Mouse (Mus musculus): ENCODE measurements around the gene Miga1.
A peak's percentile ranks its signal among the peaks of the same experiment; 100 is the strongest.

Gene Miga1

GRCm38 (mm10) chr3:152352289-152352688 lies 12.1 kb upstream of the Miga1 start:
- TF ChIP-seq CTCF (conservative IDR thresholded peaks at IDR 0.05; ENCODE audit: low read length) (no peak), NANOG (IDR thresholded peaks at IDR 0.05; ENCODE audit: borderline replicate concordance, low read length) (no peak), POU5F1 (IDR thresholded peaks at IDR 0.05; ENCODE audit: borderline replicate concordance, low read length) (no peak)
- H3K36me3 ChIP-seq (ENCODE audit: insufficient read depth, low read length): peaks cover 7% of the 10 kb centered on the region; the same call in 1 of the 2 replicates
- no peaks in the 10 kb centered on the region for H3K27me3 ChIP-seq (ENCODE audit: insufficient read depth, low read length)
- no peak overlapping the region for H3K4me3 ChIP-seq (replicated peaks; ENCODE audit: low read length)
- H3K9me3 ChIP-seq (ENCODE audit: low read length): no peaks in the 10 kb centered on the region
- H3K4me1 ChIP-seq (replicated peaks; ENCODE audit: low read depth, low read length): peaks cover 49% of the 10 kb centered on the region

- peaks cover 7% of the 10 kb centered on the region; the same call in 1 of the 2 replicates for H3K36me3 ChIP-seq (ENCODE audit: insufficient read depth, low read length)
- no peak overlapping the region for H3K4me3 ChIP-seq (replicated peaks; ENCODE audit: low read length)
- TF ChIP-seq NANOG (IDR thresholded peaks at IDR 0.05; ENCODE audit: borderline replicate concordance, low read length): no peak
- TF ChIP-seq CTCF (conservative IDR thresholded peaks at IDR 0.05; ENCODE audit: low read length): no peak
- TF ChIP-seq POU5F1 (IDR thresholded peaks at IDR 0.05; ENCODE audit: borderline replicate concordance, low read length): no peak
- no peaks in the 10 kb centered on the region for H3K27me3 ChIP-seq (ENCODE audit: insufficient read depth, low read length)
- H3K4me1 ChIP-seq (replicated peaks; ENCODE audit: low read depth, low read length): peaks cover 41% of the 10 kb centered on the region
- H3K9me3 ChIP-seq (ENCODE audit: low read length): no peaks in the 10 kb centered on the region
These were observed 10.8 kb upstream of the Miga1 start for GRCm38 (mm10) chr3:152350966-152351365.

- H3K27me3 ChIP-seq (ENCODE audit: insufficient read depth, low read length): no peaks in the 10 kb centered on the region
- TF ChIP-seq POU5F1 (IDR thresholded peaks at IDR 0.05; ENCODE audit: borderline replicate concordance, low read length) (no peak), NANOG (IDR thresholded peaks at IDR 0.05; ENCODE audit: borderline replicate concordance, low read length) (no peak), CTCF (conservative IDR thresholded peaks at IDR 0.05; ENCODE audit: low read length) (no peak)
These were observed 10.2 kb upstream of the Miga1 start for GRCm38 (mm10) chr3:152350431-152350830.

GRCm38 (mm10) chr3:152348011-152348830 lies 8.0 kb upstream of the Miga1 start:
- Histone ChIP-seq H3K27me3 (ENCODE audit: insufficient read depth, low read length) (no peaks in the 10 kb centered on the region), H3K9me3 (ENCODE audit: low read length) (no peaks in the 10 kb centered on the region), H3K36me3 (ENCODE audit: insufficient read depth, low read length) (peaks cover 7% of the 10 kb centered on the region; the same call in 1 of the 2 replicates), H3K4me3 (replicated peaks; ENCODE audit: low read length) (no peak overlapping the region), H3K4me1 (replicated peaks; ENCODE audit: low read depth, low read length) (peaks cover 45% of the 10 kb centered on the region)
- no peak for TF ChIP-seq NANOG (IDR thresholded peaks at IDR 0.05; ENCODE audit: borderline replicate concordance, low read length)
- TF ChIP-seq POU5F1 (IDR thresholded peaks at IDR 0.05; ENCODE audit: borderline replicate concordance, low read length): no peak

More at GRCm38 (mm10) chr3:152350431-152350830, 10.2 kb upstream of the Miga1 start:
- Histone ChIP-seq H3K4me1 (replicated peaks; ENCODE audit: low read depth, low read length) (peaks cover 40% of the 10 kb centered on the region), H3K9me3 (ENCODE audit: low read length) (no peaks in the 10 kb centered on the region), H3K4me3 (replicated peaks; ENCODE audit: low read length) (no peak overlapping the region), H3K36me3 (ENCODE audit: insufficient read depth, low read length) (peaks cover 7% of the 10 kb centered on the region; the same call in 1 of the 2 replicates)

GRCm38 (mm10) chr3:152347227-152347626 lies 7.0 kb upstream of the Miga1 start:
- peaks cover 55% of the 10 kb centered on the region for H3K4me1 ChIP-seq (replicated peaks; ENCODE audit: low read depth, low read length)
- peak overlapping the region; percentile 83 for H3K4me3 ChIP-seq (replicated peaks; ENCODE audit: low read length)
- H3K9me3 ChIP-seq (ENCODE audit: low read length): no peaks in the 10 kb centered on the region
- TF ChIP-seq CTCF (conservative IDR thresholded peaks at IDR 0.05; ENCODE audit: low read length): no peak
- no peak for TF ChIP-seq NANOG (IDR thresholded peaks at IDR 0.05; ENCODE audit: borderline replicate concordance, low read length)
- TF ChIP-seq POU5F1 (IDR thresholded peaks at IDR 0.05; ENCODE audit: borderline replicate concordance, low read length): no peak
- H3K36me3 ChIP-seq (ENCODE audit: insufficient read depth, low read length): peaks cover 7% of the 10 kb centered on the region; the same call in 1 of the 2 replicates
- no peaks in the 10 kb centered on the region for H3K27me3 ChIP-seq (ENCODE audit: insufficient read depth, low read length)

- Histone ChIP-seq H3K4me1 (replicated peaks; ENCODE audit: low read depth, low read length) (peaks cover 60% of the 10 kb centered on the region), H3K27me3 (ENCODE audit: insufficient read depth, low read length) (no peaks in the 10 kb centered on the region), H3K36me3 (ENCODE audit: insufficient read depth, low read length) (peaks cover 7% of the 10 kb centered on the region; the same call in 1 of the 2 replicates), H3K4me3 (replicated peaks; ENCODE audit: low read length) (peak overlapping the region; percentile 83), H3K9me3 (ENCODE audit: low read length) (no peaks in the 10 kb centered on the region)
- no peak for TF ChIP-seq CTCF (conservative IDR thresholded peaks at IDR 0.05; ENCODE audit: low read length)
- TF ChIP-seq NANOG (IDR thresholded peaks at IDR 0.05; ENCODE audit: borderline replicate concordance, low read length): no peak
- TF ChIP-seq POU5F1 (IDR thresholded peaks at IDR 0.05; ENCODE audit: borderline replicate concordance, low read length): no peak
These were observed 6.5 kb upstream of the Miga1 start for GRCm38 (mm10) chr3:152346633-152347141.

- TF ChIP-seq POU5F1 (IDR thresholded peaks at IDR 0.05; ENCODE audit: borderline replicate concordance, low read length) (no peak), CTCF (conservative IDR thresholded peaks at IDR 0.05; ENCODE audit: low read length) (no peak), NANOG (IDR thresholded peaks at IDR 0.05; ENCODE audit: borderline replicate concordance, low read length) (no peak)
- Histone ChIP-seq H3K36me3 (ENCODE audit: insufficient read depth, low read length) (peaks cover 7% of the 10 kb centered on the region; the same call in 1 of the 2 replicates), H3K4me3 (replicated peaks; ENCODE audit: low read length) (peak within 1 kb of the TSS; percentile 83), H3K4me1 (replicated peaks; ENCODE audit: low read depth, low read length) (peaks cover 60% of the 10 kb centered on the region), H3K9me3 (ENCODE audit: low read length) (no peaks in the 10 kb centered on the region), H3K27me3 (ENCODE audit: insufficient read depth, low read length) (no peaks in the 10 kb centered on the region)
These were observed 5.8 kb upstream of the Miga1 start, which contains the start of gene Usp33 for GRCm38 (mm10) chr3:152345732-152346632. TSS of gene Usp33 (plus strand) at chr3:152346478.

All from E14TG2a.4 (cell line).